Mouse (Mus musculus): ENCODE data around the gene Dnah11. TPM values are rescaled to one million over a fixed set of nuclear protein-coding genes. Genes with fewer than 3 reads are reported as not detected.

The Dnah11 gene
- under 1 TPM in 1 of 4 experiments, not detected in 3; 0.03 TPM for total RNA-seq (2022)

GRCm38 (mm10) chr12:118198386-118199093, at the start of gene Dnah11:
Gene Dnah11, minus strand, starts transcription at chr12:118199043.
- peak; percentile 21 for DNase-seq (ENCODE audit: low spot score)

GRCm38 (mm10) chr12:118221182-118221581, 22.3 kb upstream of the Dnah11 start:
- no peak for DNase-seq (ENCODE audit: low spot score)

- DNase-seq (ENCODE audit: low spot score), result no peak
Observed at GRCm38 (mm10) chr12:118220062-118220461, 21.2 kb upstream of the Dnah11 start.

DNA sequence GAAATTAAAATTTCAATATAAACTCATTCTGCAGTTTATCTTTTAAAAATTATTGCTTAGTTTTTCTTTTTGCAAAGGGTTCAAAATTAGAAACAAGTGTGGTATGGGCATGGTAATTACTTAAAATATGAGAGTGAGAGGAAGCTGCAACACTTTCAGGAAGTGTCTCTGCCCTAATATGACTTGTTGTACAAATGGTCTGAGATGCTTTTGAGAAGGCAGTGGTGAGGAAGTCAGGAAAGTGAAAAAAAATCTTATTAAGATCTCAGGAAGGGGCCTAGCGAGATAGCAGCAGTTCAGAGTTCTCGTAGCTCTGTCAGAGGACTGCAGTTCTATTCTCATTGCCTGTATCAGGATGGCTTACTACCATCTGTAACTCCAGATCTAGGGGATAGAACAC, 13.3 kb upstream of the Dnah11 start:
- no peak for DNase-seq (ENCODE audit: low spot score)

DNA sequence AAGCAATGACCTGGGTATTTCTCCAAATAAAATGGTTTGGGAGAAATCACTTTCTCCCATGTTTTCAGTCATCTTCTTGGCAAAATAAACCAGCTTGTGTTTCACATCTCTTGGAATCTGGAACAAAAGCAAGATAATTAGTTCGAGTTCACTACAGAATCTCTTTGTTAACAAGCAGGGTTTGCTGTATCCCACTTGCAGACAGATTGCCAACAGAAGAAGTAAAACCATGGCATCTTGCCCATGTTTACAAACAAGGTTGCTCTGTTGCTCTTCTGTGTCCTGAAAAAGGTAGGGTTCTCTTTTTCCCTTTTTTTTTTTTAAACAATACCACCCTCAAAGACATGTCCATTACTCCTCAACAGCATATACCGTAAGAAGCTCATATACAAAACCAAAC, 2.3 kb downstream of the Dnah11 start:
- DNase-seq (ENCODE audit: low spot score), result no peak

DNA sequence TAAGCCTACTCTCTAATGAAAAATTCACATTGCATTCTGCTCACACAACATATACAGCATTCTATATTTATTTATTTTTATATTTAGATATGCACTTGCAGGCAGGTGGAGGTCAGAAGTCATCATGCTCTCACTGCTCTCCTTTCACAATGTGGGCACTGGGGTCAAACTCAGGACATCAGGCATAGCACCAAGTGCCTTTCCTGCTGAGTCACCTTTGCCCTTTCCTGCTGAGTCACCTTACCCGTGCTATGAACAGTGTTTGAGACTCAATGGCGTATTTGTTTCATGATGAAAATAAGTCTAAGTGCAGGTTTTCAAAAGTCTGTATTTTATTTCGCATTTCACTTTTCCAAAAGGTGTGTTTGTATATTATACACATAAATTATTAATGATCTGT, 9.3 kb downstream of the Dnah11 start:
- no peak for DNase-seq (ENCODE audit: low spot score)

- DNase-seq (ENCODE audit: low spot score), result no peak
Observed at GRCm38 (mm10) chr12:118187663-118188062, 11.2 kb downstream of the Dnah11 start.

DNA sequence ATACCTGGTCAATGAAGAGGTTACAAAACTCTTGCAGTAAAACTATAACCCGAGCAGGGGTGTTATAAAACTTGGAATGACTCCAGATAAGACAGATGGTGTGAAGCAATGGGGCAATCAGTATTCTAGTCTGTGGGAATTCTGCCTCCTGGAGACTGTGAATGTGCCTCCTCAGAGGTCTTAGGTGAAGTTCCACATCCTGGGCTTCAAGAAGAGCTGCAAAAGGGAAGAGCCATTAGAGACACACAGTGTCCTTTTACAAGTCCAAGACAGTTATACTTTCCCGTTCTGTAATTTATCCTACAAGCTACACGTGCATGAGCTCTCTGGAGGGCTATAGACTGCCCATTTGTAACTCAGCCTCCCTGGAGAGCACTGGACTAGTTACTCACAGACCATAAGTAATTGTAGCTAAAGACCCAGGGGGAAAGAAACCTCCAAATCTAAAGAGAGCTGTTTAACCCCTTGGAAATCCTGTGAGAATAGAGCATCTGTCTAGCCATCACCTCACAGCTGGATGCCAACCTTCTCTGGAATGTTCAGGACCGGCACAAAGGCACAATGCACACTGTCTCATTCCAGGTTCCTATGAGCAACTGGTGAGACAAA, 11.9 kb downstream of the Dnah11 start:
- DNase-seq (ENCODE audit: low spot score), result no peak

DNA sequence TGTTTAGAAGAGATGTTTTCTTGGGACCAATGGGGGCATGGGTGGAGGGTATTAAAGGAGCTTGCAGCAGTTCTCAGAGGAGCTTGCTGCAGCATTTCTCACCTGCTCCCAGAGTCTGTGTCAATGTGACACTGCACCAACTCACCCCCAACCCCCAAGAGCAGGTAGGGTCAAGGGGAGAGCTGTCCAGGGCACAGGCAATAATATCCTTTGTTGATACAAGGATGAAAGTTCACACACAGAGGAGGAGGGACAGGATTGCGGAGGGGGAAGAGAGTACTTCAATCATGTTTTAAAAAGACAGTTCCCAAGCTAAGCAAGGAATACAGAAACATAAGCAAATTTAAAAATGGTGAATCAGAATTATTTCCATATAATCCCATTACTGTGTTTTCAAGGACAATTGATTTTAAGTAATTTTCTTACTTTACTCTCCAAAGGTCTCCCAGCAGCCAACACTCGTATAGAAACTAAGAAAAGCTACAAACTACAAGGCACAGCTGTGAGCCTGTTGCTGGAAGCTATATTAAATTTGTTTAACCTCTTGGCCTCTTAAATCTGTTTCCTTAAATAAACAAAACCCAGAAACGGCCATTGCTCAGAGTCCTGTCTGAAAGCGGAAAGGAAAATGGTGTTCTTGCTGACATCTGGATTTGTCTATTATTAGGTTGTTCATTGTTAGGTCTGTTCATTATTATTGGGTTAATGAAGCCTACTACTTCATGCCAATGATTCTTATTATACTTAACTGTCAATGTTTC, 12.5 kb downstream of the Dnah11 start:
- peak; percentile 1 for DNase-seq (ENCODE audit: low spot score)

GRCm38 (mm10) chr12:118184731-118185130, 14.1 kb downstream of the Dnah11 start:
- no peak for DNase-seq (ENCODE audit: low spot score)

DNA sequence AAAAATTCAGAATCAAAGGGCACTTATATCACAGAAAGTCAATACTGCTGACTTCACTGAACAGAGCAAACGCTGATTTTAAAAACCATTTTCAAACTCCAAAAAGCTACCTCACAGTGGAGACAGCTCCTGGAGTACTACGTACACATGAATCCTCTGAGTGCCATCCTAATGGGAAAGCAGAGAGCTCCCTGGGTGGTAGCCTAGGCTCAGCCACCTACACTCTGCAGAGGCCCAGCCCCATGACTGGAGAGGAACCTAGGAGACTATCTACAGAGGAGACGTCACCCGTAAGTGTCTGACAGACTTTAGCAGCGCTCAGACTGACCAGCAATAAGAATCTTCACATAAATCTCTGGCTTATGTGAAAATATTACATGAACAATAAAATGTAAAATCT, 21.1 kb downstream of the Dnah11 start:
- DNase-seq (ENCODE audit: low spot score), result no peak

- DNase-seq (ENCODE audit: low spot score), result no peak
Observed at GRCm38 (mm10) chr12:118164785-118165184, 34.1 kb downstream of the Dnah11 start.

- no peak for DNase-seq (ENCODE audit: low spot score)
Observed at GRCm38 (mm10) chr12:118156986-118157385, 41.9 kb downstream of the Dnah11 start.

DNA sequence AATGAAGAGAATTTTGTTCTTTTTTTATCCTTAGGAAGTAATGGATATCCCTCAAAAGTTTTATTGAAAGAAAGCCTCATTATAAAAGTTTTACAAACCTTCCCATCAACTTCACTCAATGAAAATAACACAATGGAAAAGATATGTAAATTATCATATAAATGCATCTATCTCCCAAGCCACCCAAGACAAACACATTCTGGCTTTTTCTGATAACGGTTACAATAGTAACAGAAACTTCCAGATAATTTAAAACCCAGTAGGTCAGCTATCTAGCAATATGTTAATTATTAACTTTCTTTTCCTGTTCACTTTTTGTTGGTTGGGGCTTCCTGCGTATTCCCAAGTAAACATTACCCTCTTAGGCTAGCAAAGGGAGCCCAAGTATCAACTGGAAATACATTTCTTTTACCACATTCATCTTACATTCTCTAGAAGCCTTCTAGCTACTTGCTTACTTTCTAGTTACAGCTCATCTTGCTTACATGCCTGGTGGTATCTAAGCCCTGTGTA, 51.3 kb downstream of the Dnah11 start:
- no peak for DNase-seq (ENCODE audit: low spot score)

DNA sequence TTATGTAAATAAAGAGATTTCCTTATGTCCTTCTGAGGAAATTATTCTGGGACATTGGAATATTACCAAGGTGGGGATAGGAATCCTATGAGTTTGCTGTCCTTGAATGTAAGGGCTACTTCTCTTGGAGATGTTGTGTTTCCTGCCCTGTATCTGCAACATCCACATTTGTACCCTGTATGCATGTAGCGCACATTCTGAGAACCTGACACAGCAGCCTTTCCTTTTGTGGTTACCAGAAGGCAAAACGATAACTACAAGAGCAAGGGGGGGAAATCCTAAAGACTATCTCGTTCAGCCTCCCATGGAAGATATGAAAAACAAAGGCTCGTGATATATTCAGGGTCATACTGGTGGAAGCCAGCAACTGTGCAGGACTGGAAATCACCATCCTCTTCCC, 70.7 kb downstream of the Dnah11 start:
- DNase-seq (ENCODE audit: low spot score), result no peak

DNA sequence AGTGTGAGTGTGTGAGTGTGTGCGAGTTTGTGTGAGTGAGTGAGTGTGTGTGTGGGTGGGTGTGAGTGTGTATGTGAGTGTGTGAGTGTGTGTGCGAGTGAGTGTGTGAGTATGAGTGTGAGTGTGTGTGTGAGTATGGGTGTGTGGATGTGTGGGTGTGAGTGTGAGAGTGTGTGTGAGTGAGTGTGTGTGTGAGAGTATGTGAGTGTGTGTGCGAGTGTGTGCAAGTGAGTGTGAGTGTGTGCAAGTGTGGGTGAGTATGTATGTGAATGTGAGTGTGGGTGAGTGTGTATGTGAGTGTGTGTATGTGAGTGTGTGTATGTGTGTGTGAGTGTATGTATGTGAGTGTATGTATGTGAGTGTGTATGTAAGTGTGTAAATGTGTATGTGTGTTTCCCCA, 79.2 kb downstream of the Dnah11 start:
- no peak for DNase-seq (ENCODE audit: low spot score)

- peak; percentile 15 for DNase-seq (ENCODE audit: low spot score)
Observed at GRCm38 (mm10) chr12:118112599-118112998, 86.2 kb downstream of the Dnah11 start.

GRCm38 (mm10) chr12:118111896-118112295, 86.9 kb downstream of the Dnah11 start:
- no peak for DNase-seq (ENCODE audit: low spot score)

DNA sequence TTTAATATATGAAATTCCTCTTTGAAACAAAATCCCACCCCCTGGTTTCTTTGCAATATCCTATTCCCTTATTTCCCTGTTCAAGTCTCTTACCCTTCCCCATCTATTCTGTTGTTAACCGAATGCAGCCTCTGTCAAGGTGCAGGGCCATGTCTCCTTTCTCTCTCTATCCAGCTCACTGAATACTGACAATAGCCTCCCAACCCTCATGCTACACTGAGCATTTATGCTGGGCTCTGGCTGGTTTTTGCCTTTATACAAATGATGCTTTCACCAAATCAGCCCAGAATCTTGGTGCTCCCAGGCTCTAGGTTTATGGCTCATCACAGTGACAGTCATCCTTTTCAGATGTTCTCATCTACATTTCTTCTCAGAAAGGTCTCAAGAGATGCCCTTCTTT, 91.1 kb downstream of the Dnah11 start:
- DNase-seq (ENCODE audit: low spot score), result no peak

GRCm38 (mm10) chr12:118104520-118104919, 94.3 kb downstream of the Dnah11 start:
- no peak for DNase-seq (ENCODE audit: low spot score)

DNA sequence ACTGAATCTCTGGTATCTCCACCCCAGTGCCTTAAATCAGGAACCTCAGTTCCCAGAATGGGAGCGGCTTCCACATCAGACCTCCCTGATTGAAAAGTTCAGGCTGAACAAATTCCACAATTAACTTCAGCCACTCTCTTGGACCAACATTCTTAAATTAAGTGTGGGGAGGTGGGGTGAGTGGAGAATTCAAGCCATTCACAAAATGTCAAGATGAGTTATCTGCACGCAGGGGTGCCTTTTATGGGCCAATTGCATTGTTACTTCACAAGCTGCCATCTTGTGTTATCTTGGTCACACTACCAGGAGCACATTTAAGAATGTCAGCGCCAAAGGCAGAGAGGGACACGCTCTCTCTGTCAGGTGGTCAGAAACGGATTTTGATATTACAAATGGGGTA, 99.1 kb downstream of the Dnah11 start:
- no peak for DNase-seq (ENCODE audit: low spot score)

GRCm38 (mm10) chr12:118098257-118098656, 100.6 kb downstream of the Dnah11 start:
- DNase-seq (ENCODE audit: low spot score), result no peak

- no peak for DNase-seq (ENCODE audit: low spot score)
Observed at GRCm38 (mm10) chr12:118094946-118095345, 103.9 kb downstream of the Dnah11 start.
